Mouse (Mus musculus): ENCODE data around the gene Cct5. TPM values are rescaled to one million over a fixed set of nuclear protein-coding genes. Genes with fewer than 3 reads are reported as not detected.
"Not testable (repeated sequence)": the region's sequence is repeated elsewhere in the genome, so short reads cannot be mapped to it uniquely, and the experiment has no call there.

Gene Cct5
- total RNA-seq, 1 experiment from 2014 or later: 301 TPM

DNA sequence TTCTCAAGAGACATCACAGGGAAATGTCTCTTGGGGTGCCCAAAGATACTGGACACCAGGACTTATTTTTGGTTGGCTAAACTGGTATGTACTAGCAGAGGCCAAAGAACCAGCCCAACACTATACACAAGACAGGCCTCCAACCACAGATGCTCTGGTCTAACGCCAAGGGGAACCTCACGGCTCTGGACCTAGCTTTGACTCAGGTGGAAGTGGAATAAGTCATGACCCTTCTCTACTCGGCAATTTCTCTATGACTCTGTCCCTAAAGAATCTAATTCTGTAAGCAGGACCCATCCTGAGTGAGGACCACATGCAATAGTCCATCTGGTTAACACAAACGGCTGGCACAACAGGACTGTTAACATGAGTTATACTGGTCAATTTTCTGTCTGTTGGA, 1.8 kb downstream of the Cct5 start:
- no peak for DNase-seq

DNA sequence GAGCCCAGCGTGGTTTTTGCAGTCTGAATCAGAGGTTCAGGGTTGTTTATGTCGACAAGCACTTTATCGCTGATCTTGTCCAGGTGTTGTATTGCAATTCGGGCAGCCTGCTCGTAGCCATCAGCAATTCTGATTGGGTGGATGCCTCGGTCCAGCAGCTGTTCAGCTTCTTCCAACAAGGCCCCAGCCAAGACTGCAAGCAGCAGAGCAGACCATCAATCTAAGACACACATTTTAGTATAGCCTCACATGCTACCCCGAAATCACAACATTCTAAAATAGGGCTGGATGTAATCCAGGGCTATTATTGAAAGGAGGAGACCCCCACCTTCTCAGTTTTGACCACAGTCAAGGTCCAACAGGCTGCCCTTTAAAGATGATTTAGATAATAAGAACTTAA, 6.0 kb downstream of the Cct5 start:
- no peak for DNase-seq

DNA sequence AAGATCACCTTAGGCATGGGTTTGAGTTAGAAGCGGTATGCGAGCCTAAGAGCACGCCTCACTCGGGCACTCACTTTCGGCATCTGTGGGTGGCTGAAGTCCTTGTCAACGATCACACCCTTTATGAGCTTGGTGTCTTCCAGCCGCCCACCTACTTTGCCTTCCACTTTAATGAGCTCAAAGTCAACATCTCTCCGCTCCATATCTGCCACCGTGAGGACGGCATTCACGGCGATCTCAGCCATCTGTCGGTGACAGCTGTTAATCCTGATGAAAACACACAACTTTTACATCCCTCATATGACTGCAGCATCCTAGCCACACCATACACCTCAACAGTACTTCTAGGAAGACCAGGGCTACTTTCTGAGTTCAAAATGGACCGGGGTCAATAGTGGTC, 7.3 kb downstream of the Cct5 start:
- DNase-seq: no peak

DNA sequence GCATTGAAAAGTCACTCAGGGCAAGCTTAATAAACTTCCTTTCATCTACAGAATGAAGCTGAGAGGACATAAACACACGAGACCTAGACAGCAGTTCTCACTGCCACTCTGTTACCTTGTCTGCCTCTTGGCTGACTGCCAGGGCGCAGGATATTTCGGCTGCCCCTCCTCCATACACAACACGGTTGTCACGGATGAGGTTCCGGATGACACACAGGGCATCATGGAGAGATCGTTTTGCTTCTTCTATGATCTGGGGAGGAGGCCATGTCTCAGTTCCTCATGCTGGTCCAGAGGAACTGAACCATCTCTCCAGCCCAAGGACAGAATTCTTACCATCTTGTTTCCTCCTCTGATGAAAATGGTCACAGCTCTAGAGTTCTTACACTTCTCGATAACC, 9.1 kb downstream of the Cct5 start:
- no peak for DNase-seq

DNA sequence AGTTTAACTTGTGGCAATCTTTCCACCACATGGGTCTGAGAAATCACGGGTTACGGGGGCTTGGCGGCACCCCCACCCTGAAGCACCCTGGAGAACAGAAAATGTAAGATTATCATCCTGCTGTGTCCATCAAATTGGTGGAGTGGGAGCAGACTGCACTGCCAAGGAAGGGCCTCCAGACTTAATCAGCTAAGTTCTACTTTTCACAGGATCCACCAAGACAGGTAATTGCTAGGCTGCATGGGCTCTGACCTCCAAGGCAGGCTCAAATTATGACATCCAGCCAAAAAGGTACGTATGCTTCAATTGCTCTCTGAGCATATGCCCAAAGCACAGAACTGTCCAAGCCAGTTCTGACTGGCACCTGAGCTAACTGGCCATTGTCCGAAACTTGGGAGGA, 11.4 kb downstream of the Cct5 start:
- DNase-seq: no peak

DNA sequence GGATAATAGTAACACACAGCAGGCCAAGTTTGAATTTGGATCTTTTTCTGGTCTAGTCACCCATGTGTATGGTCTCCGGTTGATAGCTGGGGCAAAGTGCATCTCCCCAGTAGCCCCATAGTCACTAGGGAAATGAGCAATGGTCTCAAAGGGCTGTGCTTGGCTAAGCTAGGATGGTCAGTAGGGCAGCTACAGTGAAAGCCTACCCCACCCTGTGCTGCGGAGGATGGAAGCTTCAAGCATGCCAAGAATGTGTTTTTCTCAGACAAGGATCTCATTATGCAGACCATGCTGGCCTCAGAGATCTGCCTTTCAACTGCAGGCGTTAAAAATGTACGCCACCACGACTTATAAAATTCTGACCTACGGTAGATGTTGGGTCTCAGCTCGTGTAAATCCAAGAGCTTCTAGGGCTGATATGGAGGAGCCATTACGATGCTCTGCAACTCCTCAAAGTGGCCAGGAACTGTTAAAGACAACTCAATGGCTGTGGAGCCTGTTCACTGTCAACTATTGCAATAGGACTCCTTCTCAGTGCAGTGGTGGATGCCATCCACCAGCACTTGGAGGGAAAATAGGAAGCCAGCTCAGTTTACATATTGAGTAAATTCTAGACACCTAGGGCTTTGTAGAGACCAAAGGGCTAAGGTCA, 12.5 kb downstream of the Cct5 start:
- DNase-seq: no peak

DNA sequence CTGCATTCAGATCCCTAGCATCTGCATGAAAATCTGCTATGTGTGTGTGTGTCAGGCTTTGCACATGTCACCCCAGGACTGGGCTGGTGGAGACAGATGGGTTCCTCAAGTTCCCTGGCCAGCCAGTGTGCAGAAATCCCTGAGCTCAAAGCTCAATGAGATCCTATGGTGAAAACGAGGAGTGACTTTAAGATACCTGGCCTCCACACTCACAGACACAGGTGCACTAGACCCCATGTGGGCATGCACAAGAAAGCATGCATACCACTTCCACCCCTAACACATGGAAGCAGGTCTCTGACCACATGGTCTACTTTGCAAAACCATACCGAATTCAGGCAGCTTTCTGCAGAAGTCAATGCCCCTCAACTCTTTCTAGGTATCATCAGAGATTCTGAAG, 13.8 kb downstream of the Cct5 start:
- no peak for DNase-seq

DNA sequence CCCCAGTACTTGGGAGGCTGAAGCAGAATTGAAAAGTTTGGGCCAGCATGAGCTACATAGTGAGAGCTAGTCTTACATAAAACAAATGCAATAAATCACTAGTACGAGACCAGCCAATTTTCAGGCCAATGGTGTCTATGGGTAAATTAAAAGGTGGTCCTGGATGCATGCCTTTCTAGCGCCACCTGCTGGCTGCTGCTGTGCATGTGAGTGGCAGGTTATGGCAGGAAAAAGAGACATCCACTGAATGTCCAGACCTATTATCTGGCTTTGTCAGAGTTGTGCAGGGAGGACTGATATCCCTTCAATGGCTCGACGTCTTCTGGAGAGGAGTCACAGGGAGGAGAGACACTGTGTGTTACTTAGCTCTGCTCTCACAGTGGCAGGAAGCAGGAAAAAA, 15.1 kb downstream of the Cct5 start:
- peak; percentile 88 for DNase-seq

DNA sequence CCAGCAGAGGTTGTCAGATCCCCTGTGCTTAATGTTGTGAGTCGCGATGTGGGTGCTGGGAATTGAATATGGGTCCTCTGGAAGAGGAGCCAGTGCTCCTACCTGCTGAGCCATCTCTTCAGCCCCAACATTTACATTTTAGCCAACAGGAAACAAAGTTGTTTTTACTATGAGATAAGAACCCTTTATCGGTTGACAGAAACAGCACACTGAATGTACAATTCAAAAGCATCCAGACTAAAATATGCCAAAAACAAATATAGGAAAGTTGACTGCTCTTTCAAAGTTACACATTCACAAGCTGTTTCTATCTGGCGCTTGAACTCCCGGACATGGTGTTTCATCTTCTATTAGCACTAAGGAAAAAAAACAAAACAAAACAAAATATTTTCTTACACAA, 15.5 kb downstream of the Cct5 start:
- no peak for DNase-seq

DNA sequence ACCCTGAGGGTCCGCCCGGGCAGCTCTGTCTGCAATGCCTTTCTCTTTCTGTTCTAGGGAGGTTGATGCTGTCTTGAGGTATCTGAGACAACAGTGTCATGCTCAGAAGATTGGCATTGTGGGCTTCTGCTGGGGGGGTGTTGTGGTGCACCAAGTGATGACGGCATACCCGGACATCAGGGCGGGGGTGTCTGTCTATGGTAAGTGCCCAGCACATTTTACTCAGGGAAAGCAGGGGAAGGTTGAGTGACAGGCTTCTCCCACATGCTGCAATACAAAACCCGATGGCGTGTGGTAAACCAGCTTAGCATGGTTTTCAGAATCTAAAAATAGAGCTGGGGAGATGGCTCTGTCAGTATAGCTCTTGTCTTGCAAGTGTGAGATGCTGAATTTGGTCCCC, 16.4 kb downstream of the Cct5 start:
- DNase-seq: no peak

DNA sequence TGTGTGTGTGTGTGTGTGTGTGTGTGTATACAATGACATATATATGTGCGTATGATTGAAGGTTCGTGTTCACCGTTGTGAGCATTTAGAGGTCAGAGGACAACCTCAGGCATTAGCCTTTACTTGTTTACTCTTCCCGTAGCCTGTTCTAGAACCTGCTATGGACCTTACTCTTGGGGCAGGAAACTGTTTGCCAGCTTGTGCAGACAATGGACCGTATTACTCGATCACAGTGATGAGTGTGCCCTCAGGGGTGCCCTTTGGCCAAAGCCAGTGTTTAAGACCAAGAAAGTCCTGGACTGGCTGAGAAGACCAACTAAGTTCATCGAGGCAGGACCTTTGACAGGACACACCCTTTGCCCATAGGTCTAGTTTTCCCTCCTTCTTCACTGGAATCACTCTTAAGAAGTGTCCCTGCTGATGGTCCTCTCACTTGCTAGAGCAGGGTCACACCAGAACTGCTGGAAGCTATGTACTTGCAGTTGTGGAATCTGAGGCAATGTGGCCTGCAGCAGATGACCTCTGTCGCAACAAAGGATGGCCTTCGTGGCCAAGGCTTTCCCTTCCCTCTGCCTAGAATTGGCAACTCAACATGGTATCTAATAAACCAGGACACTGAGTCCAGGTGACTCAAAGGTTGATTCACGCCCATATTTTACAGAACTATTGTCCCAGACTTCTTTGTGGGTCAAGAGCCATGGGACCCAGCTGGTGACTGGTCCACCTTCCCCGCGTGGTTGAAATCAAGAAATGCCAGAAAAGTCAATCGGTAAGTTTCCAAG, 18.1 kb downstream of the Cct5 start:
- DNase-seq: peak; percentile 52

DNA sequence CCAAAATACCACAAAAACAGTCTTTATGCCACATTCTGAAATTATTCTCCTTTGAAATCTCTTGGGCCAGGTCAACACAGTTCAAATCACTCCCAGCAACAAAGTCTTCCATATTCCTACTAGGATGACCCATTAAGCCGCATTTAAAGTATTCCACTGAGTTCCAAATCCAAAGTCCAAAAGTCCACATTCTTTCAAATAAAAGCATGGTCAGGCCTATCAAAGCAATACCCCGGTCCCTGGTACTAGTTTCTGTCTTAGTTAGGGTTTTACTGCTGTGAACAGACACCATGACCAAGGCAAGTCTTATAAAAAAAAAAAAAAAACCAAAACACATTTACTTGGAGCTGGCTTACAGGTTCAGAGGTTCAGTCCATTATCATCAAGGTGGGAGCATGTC, 20.5 kb downstream of the Cct5 start:
- DNase-seq: not testable (repeated sequence)

DNA sequence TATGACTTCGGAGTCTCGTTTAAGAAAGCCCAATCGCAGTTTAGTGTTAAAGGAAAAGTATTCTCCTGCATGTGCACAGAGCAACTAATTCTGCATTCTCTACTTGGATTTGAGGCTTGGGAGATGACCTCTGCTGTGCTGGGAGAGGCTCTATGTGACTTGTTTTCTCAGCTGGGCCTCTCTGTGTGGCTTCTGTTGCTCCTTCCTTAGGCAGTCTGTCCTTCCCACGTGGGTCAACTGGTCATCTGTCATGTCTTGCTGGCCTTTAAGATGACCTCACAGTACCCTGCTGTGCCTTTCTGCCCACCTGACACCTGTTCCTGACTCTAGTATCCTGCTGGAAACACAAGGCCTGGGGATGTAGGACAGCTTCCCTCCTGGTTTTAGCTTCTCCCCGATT, 25.5 kb downstream of the Cct5 start:
- no peak for DNase-seq

DNA sequence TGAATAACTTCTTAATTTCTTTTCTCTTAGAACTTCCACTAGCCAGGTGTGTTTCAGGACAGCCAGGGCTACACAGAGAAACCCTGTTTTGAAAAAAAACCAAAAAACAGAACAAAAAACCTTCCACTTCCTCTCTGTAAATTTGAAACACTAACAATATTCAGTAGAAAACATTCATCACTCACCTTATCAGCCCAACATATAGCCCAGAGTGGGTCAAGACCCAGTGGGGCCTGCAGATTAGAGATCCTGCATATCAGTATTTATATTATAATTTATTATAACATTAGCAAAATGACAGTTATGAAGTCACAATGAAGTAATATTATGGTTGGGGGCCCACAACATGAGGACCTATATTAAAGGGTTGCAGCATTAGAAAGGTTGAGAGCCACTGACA, 27.9 kb downstream of the Cct5 start:
- DNase-seq: no peak

DNA sequence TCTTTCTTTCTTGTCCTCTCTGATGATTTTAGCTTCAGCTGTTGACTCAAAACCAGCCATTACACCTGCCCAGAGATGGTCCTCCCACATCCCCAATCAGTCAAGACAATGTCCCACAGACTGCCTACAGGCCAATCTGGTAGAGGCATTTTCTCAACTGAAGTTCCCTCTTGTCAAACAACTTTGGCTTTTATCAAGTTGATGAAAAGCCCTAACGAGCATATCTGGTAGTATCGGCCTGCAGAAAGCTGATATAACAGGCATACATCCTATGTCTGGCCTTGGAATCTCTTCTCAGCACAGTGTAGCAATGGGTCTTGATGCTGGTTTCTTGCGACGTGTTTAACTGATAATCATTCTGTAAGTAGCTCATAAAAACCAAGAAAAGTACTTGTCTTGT, 28.3 kb downstream of the Cct5 start:
- no peak for DNase-seq

DNA sequence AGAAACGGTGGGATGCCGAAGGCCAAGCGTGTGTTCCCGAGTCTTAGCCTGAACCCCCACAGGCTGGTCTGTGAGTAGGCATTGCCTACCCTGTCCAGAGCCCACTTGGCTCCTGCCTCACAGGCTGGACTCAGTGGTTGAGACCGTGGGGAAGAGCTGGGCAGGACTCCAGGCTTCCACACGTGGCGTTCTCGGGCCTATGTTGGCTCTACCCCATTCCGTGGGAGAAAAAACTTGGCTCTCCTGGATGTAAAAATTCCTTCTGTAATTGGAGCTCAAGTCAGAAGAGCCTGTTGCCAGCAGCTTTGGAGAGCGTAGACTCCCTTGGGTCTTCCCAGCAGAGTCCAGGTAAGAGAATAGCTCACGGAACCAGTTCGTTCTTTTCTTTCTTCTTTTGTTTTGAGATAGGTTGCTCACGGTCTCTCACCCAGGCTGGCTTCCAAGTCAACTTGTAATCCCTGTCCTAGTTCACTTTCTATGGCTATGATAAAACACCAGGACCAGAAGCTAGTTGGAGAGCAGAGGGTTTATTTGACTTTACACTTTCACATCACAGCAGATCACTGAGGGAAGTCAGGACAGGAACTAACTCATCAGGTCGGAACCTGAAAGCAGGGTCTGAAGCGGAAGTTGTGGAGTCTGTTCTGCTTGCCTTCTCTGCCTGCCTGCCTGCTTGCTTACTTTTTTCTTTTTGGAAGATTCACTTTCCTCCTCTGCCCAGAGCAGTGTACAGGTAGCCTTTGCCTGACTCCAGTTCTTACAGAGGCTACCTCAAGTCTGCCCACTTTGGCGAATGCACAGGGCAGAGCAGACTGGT, 29.5 kb downstream of the Cct5 start:
- DNase-seq: peak; percentile 26

DNA sequence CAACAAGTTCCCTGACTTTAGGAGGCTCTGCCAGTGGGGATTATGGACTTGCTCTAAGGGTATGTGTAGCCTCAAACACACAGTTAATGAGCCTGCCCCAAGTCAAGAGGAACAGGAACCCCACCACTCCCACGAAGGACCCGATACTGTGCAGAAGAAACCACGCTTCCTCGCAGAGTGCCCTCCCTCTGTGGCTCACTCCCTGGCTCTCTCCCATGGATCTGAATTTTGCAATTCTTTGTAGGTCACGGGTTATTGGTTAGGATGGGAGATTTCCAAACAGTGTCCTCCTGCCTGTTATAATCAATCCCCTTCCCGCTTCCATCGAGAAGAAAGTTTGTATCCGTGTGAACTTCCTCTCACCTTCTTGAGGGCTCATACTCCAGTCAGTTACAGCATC, 30.6 kb downstream of the Cct5 start:
- no peak for DNase-seq

DNA sequence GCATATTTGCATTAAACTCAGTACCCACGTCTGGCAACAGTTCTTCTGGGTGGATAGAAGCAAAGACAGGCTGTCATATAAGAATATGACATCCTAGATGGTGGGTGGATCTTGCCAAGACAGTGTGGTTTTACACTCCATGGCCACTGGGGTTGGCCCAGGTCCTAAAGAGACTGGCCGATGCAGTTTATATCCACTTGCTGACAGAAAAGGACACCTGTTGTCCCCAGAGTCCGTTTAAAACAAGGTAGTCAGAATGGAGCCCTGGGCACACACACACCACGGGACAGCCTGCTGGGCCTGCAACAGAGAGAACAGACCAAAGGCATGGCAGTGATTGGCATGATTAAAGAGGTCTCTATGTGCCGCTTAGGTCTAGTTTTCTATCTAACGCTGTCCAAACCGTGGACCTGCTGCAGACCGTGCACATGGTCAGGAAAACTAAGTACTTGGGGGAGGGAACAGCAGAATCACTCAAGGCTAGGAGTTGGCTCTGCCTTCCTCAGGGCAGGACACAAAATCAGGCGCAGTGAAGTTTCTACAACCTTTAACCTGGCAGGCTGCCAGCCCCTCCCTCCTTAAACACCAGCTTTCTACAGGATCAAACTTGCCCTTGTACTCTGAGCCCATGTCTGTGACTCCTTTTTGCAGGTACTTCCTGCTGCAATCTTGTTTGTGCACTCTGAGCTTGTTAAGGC, 32.1 kb downstream of the Cct5 start:
- DNase-seq: peak; percentile 68

DNA sequence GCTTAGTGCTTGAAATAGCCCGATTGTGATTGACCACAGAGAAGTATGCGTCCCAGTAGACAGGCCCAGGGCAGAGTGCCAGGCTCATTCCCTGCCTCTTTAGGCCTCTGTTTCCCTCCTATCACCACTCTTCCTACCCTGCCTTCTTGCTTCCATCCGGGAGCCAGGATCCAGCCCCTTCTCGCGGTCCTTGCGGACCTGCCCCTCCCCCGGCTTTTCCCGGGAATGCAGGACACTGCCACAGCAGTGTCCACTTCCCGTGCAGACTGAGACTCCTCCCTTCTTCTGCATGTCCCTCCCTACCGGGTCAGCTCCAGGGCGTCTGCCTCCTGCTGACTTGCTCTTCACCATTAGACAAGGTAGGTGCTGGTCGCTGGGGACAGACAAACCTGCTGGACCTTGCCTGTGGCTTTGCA, 33.0 kb downstream of the Cct5 start:
- DNase-seq: peak; percentile 77

DNA sequence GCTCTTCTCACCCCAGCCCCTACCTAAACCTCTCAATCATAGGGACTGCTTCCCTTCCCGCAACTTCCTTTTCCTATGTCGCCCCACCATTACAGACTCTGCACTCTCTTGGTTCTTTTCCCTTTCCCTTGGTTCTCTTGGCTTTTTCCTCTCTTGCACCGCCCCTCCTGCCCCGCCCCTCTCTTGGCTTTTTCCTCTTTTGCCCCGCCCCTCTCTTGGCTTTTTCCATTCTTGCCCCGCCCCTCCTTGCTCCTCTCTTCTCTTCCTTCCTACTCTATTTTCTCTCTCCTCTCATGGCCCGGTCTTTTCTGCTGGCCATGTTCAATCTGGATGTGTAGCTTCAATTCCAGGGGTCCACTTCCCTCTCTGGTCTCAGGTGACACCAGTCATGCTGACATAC, 34.2 kb downstream of the Cct5 start:
- DNase-seq: no peak

DNA sequence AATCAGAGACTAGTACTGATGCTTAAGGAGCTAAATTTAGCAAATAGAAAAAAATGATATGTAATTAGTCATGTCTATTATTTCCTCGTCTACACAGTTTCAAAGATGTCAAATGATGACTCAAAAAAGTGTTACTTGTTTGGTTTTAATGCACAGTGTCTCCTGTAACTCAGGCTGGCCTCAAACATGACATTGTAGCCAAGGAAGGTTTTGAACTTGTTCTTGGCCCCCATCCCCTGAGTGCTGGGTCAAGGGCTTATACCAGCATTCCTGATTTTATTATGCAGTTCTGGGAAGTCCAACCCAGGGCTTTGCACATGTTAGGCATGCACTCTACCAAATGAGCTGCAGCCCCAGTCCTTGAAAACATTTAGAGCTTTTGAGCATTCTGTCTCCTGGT, 35.8 kb downstream of the Cct5 start:
- DNase-seq: no peak

DNA sequence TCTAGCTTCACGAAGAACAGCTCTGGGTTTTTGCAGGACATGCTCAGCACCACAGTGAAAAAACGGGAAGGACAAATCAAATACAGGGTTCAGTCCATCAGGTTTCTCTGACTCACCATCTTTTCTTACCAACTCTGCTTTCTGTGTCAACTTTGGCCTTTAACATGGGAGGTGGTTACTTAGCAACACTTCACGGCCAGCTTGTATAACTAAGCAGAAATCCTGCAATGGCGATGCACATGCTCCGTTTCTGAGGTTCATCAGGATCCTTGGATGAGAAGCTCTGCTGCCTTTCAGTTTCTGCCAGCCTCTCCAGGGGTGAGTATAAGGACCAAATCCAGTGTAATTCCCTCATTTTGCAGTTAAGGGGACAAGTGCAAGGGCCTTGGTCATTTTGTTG, 36.4 kb downstream of the Cct5 start, which contains the start of gene Cmbl:
Cmbl (plus strand) TSS at position 206 of the 400 bp plus-strand sequence.
- no peak for DNase-seq
